Mouse (Mus musculus) ES-Bruce4 (cell line): ENCODE measurements around the gene Hist1h3g. TPM values are rescaled to one million over a fixed set of nuclear protein-coding genes. Genes with fewer than 3 reads are reported as not detected.
"Not testable (repeated sequence)": the region's sequence is repeated elsewhere in the genome, so short reads cannot be mapped to it uniquely, and the experiment has no call there.

Experiments used
- H3K27ac ChIP-seq: 2 replicates; pipeline ENCODE4 v1.5.1; 2012; ENCODE audit warnings: low read length, inconsistent platforms; ENCODE audit not compliant: insufficient read depth
- H3K27me3 ChIP-seq: 2 replicates; pipeline ENCODE4 v1.6.1; 2012; ENCODE audit warnings: mild to moderate bottlenecking, low read length, inconsistent platforms; ENCODE audit not compliant: control insufficient read depth, poor library complexity, insufficient read depth, severe bottlenecking
- H3K36me3 ChIP-seq: 2 replicates; pipeline ENCODE4 v1.6.1; 2012; ENCODE audit warnings: inconsistent platforms, mild to moderate bottlenecking, low read length, moderate library complexity; ENCODE audit not compliant: control insufficient read depth, poor library complexity, insufficient read depth, severe bottlenecking
- H3K4me1 ChIP-seq: one replicate; pipeline ENCODE4 v1.8.1; 2011; ENCODE audit warnings: low read length; ENCODE audit not compliant: control insufficient read depth, insufficient read depth
- H3K4me3 ChIP-seq: 2 replicates; pipeline ENCODE4 v1.5.1; 2011; ENCODE audit warnings: low read depth, mild to moderate bottlenecking, low read length
- H3K9ac ChIP-seq: 2 replicates; pipeline ENCODE4 v1.6.1; 2012; ENCODE audit warnings: low read depth, mild to moderate bottlenecking, inconsistent platforms; ENCODE audit not compliant: poor library complexity, severe bottlenecking
- H3K9me3 ChIP-seq: replicated peaks from 2 replicates; pipeline ENCODE4 v1.6.1; 2012; ENCODE audit warnings: mild to moderate bottlenecking, low read length, inconsistent platforms; ENCODE audit not compliant: control insufficient read depth, poor library complexity, insufficient read depth, severe bottlenecking
- CTCF ChIP-seq: IDR thresholded peaks from one replicate; pipeline ENCODE4 v1.8.1; 2011; ENCODE audit warnings: low read depth, low read length
- EP300 ChIP-seq: IDR thresholded peaks from 2 replicates; pipeline ENCODE4 v1.6.1; 2011; ENCODE audit warnings: low read depth, low read length; ENCODE audit not compliant: insufficient read depth
- POLR2A ChIP-seq: IDR thresholded peaks from one replicate; pipeline ENCODE4 v1.8.1; 2011; ENCODE audit warnings: low read length; ENCODE audit not compliant: insufficient read depth
- polyA plus RNA-seq: library from polyadenylated mRNA; stranded (reverse); fragments of >200 nt; gene quantifications from 2 replicates; pipeline ENCODE4 v1.2.4, GENCODE M21; 2011; ENCODE audit warnings: low read depth; ENCODE audit not compliant: missing spikeins, insufficient read depth, insufficient read length

Gene Hist1h3g
- polyA plus RNA-seq, 1 experiment: 8.9 TPM

DNA sequence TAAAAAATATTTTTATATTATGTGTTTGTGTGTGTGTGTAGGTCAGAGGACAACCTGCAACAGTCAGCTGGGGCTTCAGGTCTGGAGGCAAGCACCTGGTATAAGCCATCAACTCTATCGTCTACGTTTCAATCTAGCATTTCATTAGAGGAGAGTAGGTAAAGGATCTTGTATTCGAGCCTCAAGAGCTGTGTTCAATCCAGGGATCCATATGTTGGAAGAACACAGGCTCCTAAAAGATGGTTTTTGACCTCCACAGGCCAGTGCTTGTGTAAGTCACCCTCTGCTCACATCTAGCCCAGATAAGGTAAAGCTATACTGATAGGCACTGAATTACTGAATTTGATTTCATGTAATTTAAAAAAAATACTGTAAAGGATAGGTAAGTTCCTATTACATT, 21.7 kb downstream of the Hist1h3g start:
- no peak for TF ChIP-seq POLR2A
- no peak for TF ChIP-seq EP300
- TF ChIP-seq CTCF: no peak
- no peaks in the 10 kb centered on the region for H3K4me1 ChIP-seq
- H3K27ac ChIP-seq: peak overlapping the region; percentile 82; the same call in 1 of the 2 replicates
- H3K4me3 ChIP-seq: no peak overlapping the region
- H3K27me3 ChIP-seq: no peaks in the 10 kb centered on the region
- H3K9me3 ChIP-seq: no peaks in the 10 kb centered on the region
- H3K36me3 ChIP-seq: no peaks in the 10 kb centered on the region
- peak overlapping the region; percentile 91 for H3K9ac ChIP-seq

GRCm38 (mm10) chr13:23560699-23561098, 25.5 kb downstream of the Hist1h3g start:
- not testable (repeated sequence) for H3K27me3 ChIP-seq, H3K4me1 ChIP-seq, H3K4me3 ChIP-seq, H3K9ac ChIP-seq, H3K36me3 ChIP-seq, H3K9me3 ChIP-seq
- H3K27ac ChIP-seq: peak overlapping the region; percentile 86

- not testable (repeated sequence) for H3K27ac ChIP-seq, H3K36me3 ChIP-seq, H3K4me1 ChIP-seq, H3K9ac ChIP-seq, H3K9me3 ChIP-seq, H3K27me3 ChIP-seq
- H3K4me3 ChIP-seq: peak overlapping the region; percentile 67
These were observed 26.3 kb downstream of the Hist1h3g start for GRCm38 (mm10) chr13:23561531-23561882.

GRCm38 (mm10) chr13:23561883-23562659, 26.8 kb downstream of the Hist1h3g start, which contains the start of gene Hist1h3e:
Gene Hist1h3e, minus strand, starts transcription at chr13:23562369.
- Histone ChIP-seq H3K27ac (peak within 1 kb of the TSS; percentile 98), H3K9ac (peak within 1 kb of the TSS; percentile 97), H3K4me3 (peak within 1 kb of the TSS; percentile 84)
- TF ChIP-seq POLR2A: peak; percentile 97
- TF ChIP-seq EP300: 0 out of 2 replicates have a peak, but pooled peaks have one; percentile 29
- H3K4me1 ChIP-seq, H3K27me3 ChIP-seq, H3K36me3 ChIP-seq, H3K9me3 ChIP-seq: not testable (repeated sequence)

- Histone ChIP-seq H3K27me3 (no peaks in the 10 kb centered on the region), H3K4me3 (peak overlapping the region; percentile 84), H3K9ac (peak overlapping the region; percentile 97), H3K36me3 (no peaks in the 10 kb centered on the region), H3K4me1 (no peaks in the 10 kb centered on the region), H3K9me3 (no peaks in the 10 kb centered on the region), H3K27ac (peak overlapping the region; percentile 98)
- TF ChIP-seq POLR2A (no peak), CTCF (no peak), EP300 (no peak)
These were observed 27.7 kb downstream of the Hist1h3g start for GRCm38 (mm10) chr13:23562699-23563462.

DNA sequence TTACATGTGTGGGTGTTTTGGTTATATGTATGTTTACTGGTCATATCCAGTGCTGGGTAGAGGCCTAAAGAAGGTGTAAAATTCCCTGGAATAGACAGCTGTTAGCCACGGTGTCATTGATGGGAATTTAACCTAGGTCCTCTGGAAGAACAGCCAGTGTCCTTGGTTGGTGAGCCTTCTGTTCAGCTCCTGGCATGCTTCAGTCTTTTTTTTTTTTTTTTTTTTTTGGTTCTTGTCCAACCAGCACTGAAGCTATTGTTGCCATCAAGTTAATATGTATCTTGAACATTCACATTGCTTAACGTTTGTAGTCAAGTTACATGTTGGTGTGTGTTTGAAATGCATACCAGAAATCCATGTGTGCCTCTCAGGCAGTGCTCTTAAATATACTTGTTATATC, 29.3 kb downstream of the Hist1h3g start:
- H3K27ac ChIP-seq: no peak overlapping the region

More for the DNA sequence above, 29.3 kb downstream of the Hist1h3g start:
- H3K9me3 ChIP-seq: no peaks in the 10 kb centered on the region
- 0 out of 2 replicates have a peak overlapping the region, but pooled peaks have one; percentile 97 for H3K9ac ChIP-seq
- H3K27me3 ChIP-seq: no peaks in the 10 kb centered on the region
- H3K4me3 ChIP-seq: no peak overlapping the region
- TF ChIP-seq EP300 (no peak), POLR2A (no peak), CTCF (no peak)
- H3K36me3 ChIP-seq: no peaks in the 10 kb centered on the region
- no peaks in the 10 kb centered on the region for H3K4me1 ChIP-seq
